Mouse (Mus musculus): ENCODE data around the gene Acsl4.

Gene Acsl4

DNA sequence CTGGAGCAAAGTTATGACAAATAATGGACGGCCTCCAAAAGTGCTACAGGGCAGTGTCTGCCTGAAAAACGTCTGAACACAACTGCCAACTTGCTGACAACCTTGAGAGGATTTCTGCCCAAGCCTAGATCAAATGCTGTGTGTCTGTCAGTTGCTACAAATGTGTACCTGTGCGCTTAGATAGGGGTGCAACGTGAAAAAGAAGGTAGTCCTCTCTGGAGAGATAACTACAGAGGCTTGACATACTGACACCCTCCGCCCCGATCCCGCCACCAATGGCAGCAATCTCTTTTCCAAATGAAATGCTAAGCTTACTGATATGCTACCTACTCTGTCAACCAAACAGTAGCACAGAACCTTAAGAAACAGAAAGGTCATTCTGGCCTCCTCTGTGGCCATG, 31.3 kb downstream of the Acsl4 start:
- in situ Hi-C loops (cut with MboI) = no loop called here

DNA sequence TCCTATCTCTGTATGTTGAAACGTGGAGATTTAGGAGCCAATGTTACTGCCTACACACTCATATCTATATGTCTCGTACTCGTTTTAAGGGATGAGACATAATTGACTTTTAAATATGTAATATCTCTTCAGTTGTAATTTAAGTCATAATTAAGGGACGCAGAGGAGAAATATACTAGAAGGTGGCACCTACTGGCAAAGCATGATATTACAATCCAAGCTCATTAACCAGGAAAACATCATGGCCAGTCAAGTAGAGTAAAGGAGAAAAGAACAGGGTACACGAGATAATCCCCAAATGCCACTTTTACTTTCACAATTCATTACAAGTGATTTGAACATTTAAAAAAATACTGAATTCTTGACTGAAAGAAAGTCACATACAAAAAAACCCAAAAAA, 31.9 kb downstream of the Acsl4 start:
- in situ Hi-C loops (cut with MboI) = no loop called here

DNA sequence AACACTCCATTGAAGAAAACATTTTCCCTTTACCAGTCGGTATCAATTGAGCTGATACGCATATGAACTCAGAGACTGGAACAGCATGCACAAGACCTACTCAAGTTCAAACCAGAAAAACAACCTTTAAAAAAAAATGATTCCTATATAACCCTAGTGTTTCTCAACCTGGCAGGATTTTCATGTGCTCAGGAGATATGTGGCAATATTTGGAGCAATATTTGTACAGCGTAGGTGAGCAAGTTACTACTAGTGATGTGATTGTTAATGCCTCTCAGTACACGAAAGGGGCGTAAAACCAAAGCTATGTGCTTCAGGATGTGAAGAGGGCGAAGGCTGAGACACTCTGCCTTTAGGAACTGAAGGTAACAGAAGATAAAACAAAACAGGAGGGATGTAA, 54.1 kb downstream of the Acsl4 start:
- in situ Hi-C loops (cut with MboI) = no loop called here

DNA sequence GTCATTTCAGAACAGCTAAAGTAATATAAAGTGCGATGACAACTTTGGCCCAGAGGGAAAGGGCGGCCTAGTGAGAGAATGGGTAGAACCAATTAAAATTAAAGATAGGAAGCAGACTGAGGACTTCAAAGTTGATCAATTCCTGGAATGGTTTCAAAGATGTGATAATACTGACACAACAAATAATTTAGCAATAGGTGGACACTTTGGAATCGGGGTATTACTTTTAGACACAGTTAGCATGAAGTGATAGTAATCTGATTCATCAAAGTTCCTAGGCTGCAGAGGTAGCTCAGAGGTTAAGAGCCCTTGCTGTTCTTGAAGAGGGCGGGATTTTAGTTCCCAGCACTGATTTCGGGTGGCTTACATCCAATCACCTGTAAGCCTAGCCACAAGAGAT, 54.8 kb downstream of the Acsl4 start:
- in situ Hi-C loops (cut with MboI) = no loop called here

DNA sequence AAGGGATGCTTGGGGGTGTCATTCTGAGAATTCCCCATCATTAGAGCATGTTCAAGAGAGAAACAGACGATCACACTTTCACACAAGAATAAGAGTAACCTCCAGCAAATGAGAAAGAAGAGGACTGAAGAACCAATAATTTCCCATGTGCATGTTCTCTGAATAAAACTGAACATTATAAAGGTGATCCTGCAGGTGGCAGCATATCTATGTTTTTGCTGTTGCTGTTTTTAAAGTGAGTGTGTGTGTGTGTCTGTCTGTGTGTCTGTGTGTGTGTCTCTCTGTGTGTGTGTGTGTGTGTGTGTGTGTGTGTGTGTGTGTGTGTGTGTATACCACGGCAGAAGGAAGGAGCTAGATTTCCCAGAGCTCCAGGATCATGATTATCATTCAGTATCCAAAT, 64.6 kb downstream of the Acsl4 start:
- in situ Hi-C loops (cut with MboI) = no loop called here

DNA sequence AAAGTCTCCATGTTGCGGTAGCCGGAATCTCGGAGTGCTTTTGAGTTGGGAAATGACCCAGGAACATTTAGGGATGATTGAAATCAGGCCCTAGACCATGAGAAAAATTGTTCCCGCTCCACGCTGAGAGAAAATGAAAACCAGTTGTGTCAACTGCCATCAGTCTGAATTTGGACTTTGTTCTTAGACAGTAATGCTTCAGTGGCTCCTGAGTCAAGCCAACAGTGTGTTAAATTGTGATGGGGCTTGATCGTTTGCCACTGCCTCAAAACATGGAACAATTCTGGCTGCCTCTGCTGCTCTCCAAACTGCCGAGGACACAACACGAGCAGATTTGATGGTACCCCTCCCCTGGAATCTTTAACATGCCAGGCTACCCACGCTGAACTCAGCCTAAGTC, 74.2 kb downstream of the Acsl4 start:
- in situ Hi-C loops (cut with MboI) = no loop called here

DNA sequence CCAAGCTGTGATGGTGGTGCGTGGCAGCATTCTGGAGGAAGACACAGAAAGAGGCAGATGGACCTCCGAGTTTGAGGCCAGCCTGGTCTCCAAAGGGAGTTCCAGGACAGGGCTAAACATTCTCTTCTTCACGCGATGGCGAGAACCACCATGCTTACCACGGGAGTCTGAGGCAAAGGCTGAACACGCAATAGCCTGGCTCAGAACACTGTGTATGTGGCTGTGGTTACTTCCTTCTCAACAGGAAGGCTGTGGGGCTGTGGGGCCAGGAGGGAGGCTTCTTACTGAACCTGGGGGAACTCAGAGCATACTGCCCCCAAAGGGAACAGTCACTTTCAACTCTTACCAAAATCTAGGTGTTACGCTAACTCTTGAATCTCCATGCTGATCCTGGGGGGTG, 75.1 kb downstream of the Acsl4 start:
- in situ Hi-C loops (cut with MboI) = no loop called here

DNA sequence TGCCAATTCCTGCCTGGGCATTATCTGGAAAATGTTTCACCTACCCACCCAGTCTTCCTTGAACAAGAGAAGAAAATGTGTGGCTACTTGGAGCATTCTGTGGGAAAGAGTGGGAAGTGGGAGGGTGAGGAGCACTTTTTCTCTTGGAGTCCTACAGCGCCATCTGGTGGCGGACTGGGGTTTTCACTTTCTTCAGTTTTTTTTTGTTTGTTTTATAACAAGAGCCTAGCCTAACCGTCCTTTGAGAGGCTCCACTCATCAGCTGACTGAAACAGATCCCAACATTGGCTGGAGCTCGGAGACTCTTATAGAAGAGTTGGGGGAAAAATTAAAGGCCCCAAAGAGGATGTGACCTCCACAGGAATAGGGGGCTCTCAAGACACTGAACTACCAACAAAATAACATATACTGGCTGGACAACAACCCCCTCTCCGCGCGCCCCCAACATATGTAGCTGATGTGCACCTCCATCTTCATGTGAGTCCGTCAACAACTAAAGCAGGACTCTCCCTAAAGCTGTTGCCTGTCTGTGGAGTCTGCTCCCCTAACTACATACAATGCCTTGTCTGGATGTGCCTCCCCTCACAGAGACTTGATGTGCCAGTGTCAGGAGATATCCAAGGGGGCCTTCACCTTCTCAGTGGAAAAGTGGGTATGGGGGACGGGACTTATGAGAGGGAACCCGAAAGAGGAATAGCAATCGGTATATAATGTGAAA, 75.9 kb downstream of the Acsl4 start:
- in situ Hi-C loops (cut with MboI) = no loop called here

DNA sequence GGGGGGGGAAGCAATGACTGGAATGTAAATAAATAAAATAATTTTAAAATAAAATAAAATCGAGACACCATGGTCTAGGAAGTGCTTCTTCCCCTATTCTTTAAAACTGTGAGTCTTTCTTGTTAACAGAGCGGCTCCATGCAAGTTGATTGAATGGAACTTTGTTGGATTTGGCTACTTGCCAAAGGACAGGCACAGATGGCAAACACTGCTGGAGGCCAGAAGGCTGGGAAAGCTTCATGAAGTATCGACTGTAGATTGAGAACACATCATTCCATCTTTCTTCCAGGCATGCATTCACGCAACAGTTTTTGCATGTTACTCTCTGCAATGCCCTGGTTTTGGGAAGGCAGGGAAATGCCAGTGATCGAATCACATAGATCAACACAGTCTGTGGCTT, 79.9 kb downstream of the Acsl4 start:
- in situ Hi-C loops (cut with MboI) = no loop called here

DNA sequence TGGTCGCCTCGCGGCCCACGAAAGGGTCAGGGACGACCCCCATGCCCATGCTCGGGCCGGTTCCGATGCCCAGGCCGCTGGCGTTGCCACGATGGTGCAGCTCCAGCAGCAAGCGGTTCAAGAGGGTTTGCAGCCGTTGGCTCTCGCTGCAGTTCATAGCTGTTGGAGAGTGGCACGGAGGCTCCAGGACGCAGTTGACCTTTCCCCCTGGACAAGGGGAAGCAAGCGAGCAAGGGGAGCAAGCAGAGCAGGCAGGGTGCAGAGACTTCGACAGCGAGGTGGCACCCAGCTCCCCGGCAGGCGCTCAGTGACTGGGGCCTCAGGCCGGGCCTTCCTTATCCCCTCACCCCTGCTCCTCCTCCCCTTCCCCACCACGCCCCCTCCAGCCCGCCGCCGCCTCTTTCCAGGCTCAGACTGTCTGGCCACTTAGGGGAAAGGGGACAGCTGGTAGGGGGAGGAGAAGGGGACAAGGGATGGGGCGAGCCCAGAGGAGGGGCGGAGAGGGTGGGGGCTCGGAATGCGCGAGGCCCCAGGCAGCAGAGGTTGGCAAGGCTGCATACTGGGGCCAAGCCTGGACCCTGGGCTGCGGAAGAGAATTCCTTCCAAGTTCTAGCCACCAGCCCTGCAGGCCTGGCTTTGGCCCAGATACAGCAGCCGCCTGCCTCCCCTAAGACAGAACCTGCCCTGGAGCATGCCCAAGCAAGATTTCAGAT, 84.3 kb downstream of the Acsl4 start, which contains the start of gene Kcne1l:
Gene Kcne1l (minus strand): TSS at position 426 of the 713 bp plus-strand sequence.
- in situ Hi-C loops (cut with MboI) = no loop called here

DNA sequence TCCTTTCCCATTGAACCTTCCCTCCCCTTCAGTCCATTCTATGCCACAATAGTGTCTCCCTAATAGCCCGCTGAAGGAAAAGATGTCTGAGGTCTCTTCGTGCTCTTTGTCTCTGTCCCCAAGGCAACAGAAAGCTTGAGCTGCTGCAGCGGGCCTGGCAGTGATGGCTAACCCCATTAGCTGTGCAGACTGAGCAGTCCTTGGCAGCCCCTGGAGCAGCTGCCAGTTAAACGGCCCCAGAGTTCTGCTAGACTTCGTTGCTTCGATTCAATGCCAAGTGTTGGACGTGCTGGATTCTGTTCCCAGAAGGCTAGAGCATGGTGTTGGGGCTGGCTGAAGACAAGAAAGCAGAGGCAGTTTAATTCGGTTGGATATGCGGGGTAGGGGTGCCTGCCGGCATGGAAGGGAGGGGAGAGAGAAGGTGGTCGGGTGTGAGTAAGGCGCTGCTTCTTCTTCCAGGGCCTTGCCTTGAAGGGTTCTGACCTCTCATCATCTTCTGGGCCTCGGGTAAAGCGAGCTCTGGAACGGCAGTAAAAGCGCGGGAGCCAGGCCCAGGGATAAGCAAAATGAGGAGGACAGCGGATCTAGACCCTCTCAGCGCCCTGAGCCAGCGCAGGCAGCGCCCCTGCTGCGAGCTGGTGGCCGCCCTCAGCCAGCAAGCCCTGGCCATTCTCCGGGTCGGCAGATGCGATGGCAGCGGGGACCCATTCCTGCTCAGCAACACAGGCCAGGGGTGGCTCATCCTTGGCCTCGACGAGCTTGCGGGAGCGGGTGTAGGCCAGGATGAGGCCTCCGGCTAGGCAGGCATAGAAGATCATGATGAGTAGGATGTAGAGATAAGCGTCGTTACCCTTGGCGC, 85.1 kb downstream of the Acsl4 start:
- in situ Hi-C loops (cut with MboI) = no loop called here

DNA sequence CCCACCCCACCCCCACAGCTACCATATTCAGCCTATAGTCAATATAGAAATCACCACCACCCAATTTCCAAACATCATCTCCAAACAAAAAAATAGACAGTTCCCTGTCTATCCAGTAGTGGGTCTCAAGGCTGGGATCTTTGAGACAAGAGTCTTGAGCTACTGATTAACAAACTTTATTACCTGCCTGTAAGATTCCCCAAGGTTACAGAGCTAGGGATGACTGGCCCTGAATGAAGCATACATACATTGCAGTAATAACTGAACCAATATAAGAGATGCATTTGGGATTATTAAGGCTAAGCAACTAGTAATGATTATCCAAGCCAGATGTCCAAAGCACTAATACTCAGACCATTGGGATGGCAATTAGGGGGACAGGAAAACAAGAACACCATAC, 85.7 kb downstream of the Acsl4 start:
- in situ Hi-C loops (cut with MboI) = no loop called here

DNA sequence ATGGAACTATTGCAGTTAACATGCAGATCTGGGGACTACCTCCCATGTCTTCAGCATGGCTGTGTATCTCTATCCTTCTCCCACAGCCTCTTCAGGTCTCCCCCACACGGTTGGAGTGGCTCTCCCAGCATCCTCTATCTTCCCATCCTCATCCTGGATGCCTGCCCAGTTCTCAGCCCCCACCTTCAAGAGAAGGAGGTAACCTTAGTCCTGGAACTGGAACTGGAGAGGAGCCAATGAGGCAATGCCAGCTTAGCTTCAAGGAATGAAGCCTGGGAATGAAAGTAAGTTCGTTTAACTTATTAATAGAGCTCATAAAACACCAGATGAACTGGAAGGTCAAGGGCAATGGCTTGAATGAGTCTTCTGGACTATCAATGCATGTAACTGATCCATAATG, 86.9 kb downstream of the Acsl4 start:
- in situ Hi-C loops (cut with MboI) = no loop called here

DNA sequence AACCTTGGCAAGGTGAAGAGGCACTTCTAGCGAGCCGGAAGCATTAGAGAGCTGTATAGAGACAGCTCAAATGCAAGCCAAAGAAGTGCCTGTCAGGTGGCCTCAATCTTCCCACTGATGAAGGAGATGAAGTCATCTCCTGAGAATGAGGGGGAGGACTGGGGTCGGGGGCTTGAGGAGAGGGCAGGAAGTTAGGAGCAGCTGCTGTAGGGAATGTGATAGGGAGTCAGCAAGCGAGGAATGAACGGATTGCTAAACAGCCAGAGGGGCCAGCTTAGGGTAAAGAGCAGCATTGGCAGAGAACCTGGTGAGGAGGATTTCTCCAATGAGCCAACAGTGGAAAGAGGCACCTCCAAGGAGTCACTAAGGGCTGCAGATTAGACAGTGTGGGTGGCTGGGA, 104.4 kb downstream of the Acsl4 start:
- in situ Hi-C loops (cut with MboI) = no loop called here

DNA sequence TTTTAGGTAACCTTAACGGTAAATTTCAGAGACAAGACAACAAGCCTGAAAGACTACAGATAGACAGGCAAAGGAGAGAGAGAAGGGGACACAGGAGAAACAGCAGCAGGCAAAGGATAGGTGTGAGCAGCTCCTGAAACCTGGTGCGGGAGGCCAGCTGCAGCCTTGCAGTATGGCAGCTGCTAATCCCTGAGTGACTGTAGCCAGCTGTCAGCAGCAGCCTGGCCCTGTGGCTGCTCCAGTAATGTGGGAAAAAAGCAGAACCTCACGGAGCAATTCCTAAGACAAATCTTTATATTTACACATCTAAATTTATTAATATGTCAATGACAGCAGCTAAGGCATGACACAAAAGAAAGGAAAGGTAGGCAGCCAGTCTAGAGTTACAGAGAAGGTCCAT, 113.8 kb downstream of the Acsl4 start:
- in situ Hi-C loops (cut with MboI) = no loop called here

DNA sequence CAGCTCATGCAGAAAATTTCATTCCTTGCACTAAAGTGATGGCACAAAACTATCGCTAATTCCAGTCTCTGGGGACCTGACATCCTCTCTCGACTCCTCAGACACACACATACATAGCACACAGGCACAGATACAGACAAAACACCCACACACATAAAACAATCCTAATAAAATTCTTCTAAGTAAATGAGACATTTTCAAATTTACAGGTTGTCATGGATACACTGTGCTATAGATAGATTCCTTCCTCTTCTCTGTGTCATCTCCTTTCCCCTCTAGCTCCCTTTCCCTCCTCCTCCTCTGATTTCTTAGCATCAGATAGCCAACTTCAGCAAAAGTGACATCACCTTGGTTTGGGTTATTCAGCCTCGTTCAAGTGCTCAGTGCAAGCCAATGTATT, 114.3 kb downstream of the Acsl4 start:
- in situ Hi-C loops (cut with MboI) = no loop called here

Data from mature B cell (primary cell).